Mouse (Mus musculus) inflammation-experienced regulatory T-cells, adult 6 months (primary cell): ENCODE data around the gene Tyrobp. TPM values are rescaled to one million over a fixed set of nuclear protein-coding genes. Genes with fewer than 3 reads are reported as not detected.

Experiments used
- ATAC-seq: one replicate; pipeline ENCODE4 v1.8.0; 2017
- polyA plus RNA-seq, 3 experiments: library from polyadenylated mRNA; unstranded; fragments of 100-300 nt; shearing (Covaris generic); gene quantifications; one replicate each; pipeline ENCODE4 v1.2.1; 2017

Gene Tyrobp
- polyA plus RNA-seq, 3 experiments from 2014 or later: 0.79 to 15.0 (median 2.2) TPM

- ATAC-seq: no peak
Observed at GRCm38 (mm10) chr7:30464816-30465300, 51.3 kb downstream of the Tyrobp start.

Other genes with a start within 250 kb of the Tyrobp start
- gene Zfp146, start 244.0 kb upstream of the Tyrobp start, polyA plus RNA-seq: 10 to 100 TPM; 12.9 to 20.8 (median 13.5) TPM
- gene Cox7a1, start 229.6 kb upstream of the Tyrobp start, polyA plus RNA-seq: 1 to 10 TPM; 2.3 to 3.5 (median 3.3) TPM
- gene Capns1, start 214.9 kb upstream of the Tyrobp start, polyA plus RNA-seq: 10 to 100 TPM; 66.6 to 74.8 (median 71.1) TPM
- gene Polr2i, start 181.8 kb upstream of the Tyrobp start, polyA plus RNA-seq: 10 to 100 TPM; 51.0 to 54.5 (median 54.2) TPM
- 100 to 1,000 TPM in 2 of 3 experiments, 10 to 100 TPM in 1; 95.8 to 156 (median 120) TPM for gene Tbcb, start 181.5 kb upstream of the Tyrobp start, polyA plus RNA-seq
- not detected for gene Ovol3, start 178.0 kb upstream of the Tyrobp start, polyA plus RNA-seq
- gene Thap8, start 133.7 kb upstream of the Tyrobp start, polyA plus RNA-seq: under 1 TPM; 0.26 to 0.70 (median 0.26) TPM
- gene Wdr62, start 133.3 kb upstream of the Tyrobp start, polyA plus RNA-seq: 1 to 10 TPM; 1.5 to 5.3 (median 1.5) TPM
- 1 to 10 TPM; 3.6 to 7.0 (median 5.8) TPM for gene Clip3, start 122.0 kb upstream of the Tyrobp start, polyA plus RNA-seq
- gene Alkbh6, start 105.0 kb upstream of the Tyrobp start, polyA plus RNA-seq: 100 to 1,000 TPM in 2 of 3 experiments, 10 to 100 TPM in 1; 69.8 to 178 (median 155) TPM
- gene Syne4, start 99.0 kb upstream of the Tyrobp start, polyA plus RNA-seq: 10 to 100 TPM in 1 of 3 experiments, 1 to 10 TPM in 2; 4.3 to 14.7 (median 6.4) TPM
- not detected for gene E130208F15Rik, start 92.0 kb upstream of the Tyrobp start, polyA plus RNA-seq
- 1 to 10 TPM; 2.0 to 6.1 (median 3.9) TPM for gene Sdhaf1, start 89.9 kb upstream of the Tyrobp start, polyA plus RNA-seq
- not detected for gene Lrfn3, start 51.0 kb upstream of the Tyrobp start, polyA plus RNA-seq
- 100 to 1,000 TPM; 484 to 574 (median 552) TPM for gene Hcst, start 6.1 kb downstream of the Tyrobp start, polyA plus RNA-seq
- 10 to 100 TPM; 37.3 to 50.8 (median 41.1) TPM for gene Nfkbid, start 8.0 kb downstream of the Tyrobp start, polyA plus RNA-seq
- gene Aplp1, start 31.8 kb downstream of the Tyrobp start, polyA plus RNA-seq: 1 to 10 TPM; 6.0 to 7.4 (median 6.0) TPM
- gene Kirrel2, start 43.9 kb downstream of the Tyrobp start, polyA plus RNA-seq: not detected
- under 1 TPM in 1 of 3 experiments, not detected in 2; 0.11 TPM for gene Nphs1, start 44.6 kb downstream of the Tyrobp start, polyA plus RNA-seq
- not detected for gene Prodh2, start 79.9 kb downstream of the Tyrobp start, polyA plus RNA-seq
- 1 to 10 TPM in 1 of 3 experiments, under 1 TPM in 2; 0.28 to 1.1 (median 0.91) TPM for gene Arhgap33, start 121.3 kb downstream of the Tyrobp start, polyA plus RNA-seq
- gene Hspb6, start 138.4 kb downstream of the Tyrobp start, polyA plus RNA-seq: 1 to 10 TPM; 2.7 to 3.6 (median 2.8) TPM
- 1 to 10 TPM; 2.8 to 4.5 (median 4.0) TPM for gene Proser3, start 138.5 kb downstream of the Tyrobp start, polyA plus RNA-seq
- 100 to 1,000 TPM in 2 of 3 experiments, 10 to 100 TPM in 1; 94.5 to 112 (median 109) TPM for gene Lin37, start 146.1 kb downstream of the Tyrobp start, polyA plus RNA-seq
- gene U2af1l4, start 149.5 kb downstream of the Tyrobp start, polyA plus RNA-seq: 10 to 100 TPM; 56.1 to 60.5 (median 60.0) TPM
- gene Gm49396, start 149.6 kb downstream of the Tyrobp start, polyA plus RNA-seq: 10 to 100 TPM; 45.7 to 85.3 (median 82.8) TPM
- gene Psenen, start 149.9 kb downstream of the Tyrobp start, polyA plus RNA-seq: 100 to 1,000 TPM; 271 to 363 (median 299) TPM
- gene Igflr1, start 151.7 kb downstream of the Tyrobp start, polyA plus RNA-seq: 100 to 1,000 TPM; 118 to 196 (median 157) TPM
- gene Kmt2b, start 175.0 kb downstream of the Tyrobp start, polyA plus RNA-seq: 10 to 100 TPM; 15.7 to 23.0 (median 22.6) TPM
- 10 to 100 TPM; 11.7 to 28.7 (median 11.9) TPM for gene Zbtb32, start 185.1 kb downstream of the Tyrobp start, polyA plus RNA-seq
- gene Upk1a, start 199.1 kb downstream of the Tyrobp start, polyA plus RNA-seq: 1 to 10 TPM in 2 of 3 experiments, under 1 TPM in 1; 0.47 to 3.1 (median 1.5) TPM
- gene Cox6b1, start 212.4 kb downstream of the Tyrobp start, polyA plus RNA-seq: 100 to 1,000 TPM; 376 to 780 (median 668) TPM
- not detected for gene Etv2, start 222.1 kb downstream of the Tyrobp start, polyA plus RNA-seq
- gene Rbm42, start 236.6 kb downstream of the Tyrobp start, polyA plus RNA-seq: 10 to 100 TPM; 21.7 to 30.7 (median 28.0) TPM